Mouse (Mus musculus): ENCODE measurements at regions not wholly inside any gene's neighbourhood (a gene's known extent, or its start where the extent isn't known, plus 50 kb on each side); places are given as distances from the start of the nearest gene placed in this dataset.

- DNase-seq (ENCODE audit: extremely low read depth, insufficient read length, low spot score): no peak
These were observed 62.5 kb downstream of the Arrdc4 start for GRCm38 (mm10) chr7:68686396-68687139.

GRCm38 (mm10) chr7:68682929-68683643, 66.0 kb downstream of the Arrdc4 start:
- DNase-seq (ENCODE audit: extremely low read depth, insufficient read length, low spot score): no peak

GRCm38 (mm10) chr7:68682318-68682728, 66.7 kb downstream of the Arrdc4 start:
- DNase-seq (ENCODE audit: extremely low read depth, insufficient read length, low spot score): no peak

- no peak for DNase-seq (ENCODE audit: extremely low read depth, insufficient read length, low spot score)
These were observed 69.3 kb downstream of the Arrdc4 start for GRCm38 (mm10) chr7:68679770-68680169.

GRCm38 (mm10) chr7:68667790-68668732, 81.0 kb downstream of the Arrdc4 start:
- DNase-seq (ENCODE audit: extremely low read depth, insufficient read length, low spot score): no peak

GRCm38 (mm10) chr7:68667215-68667614, 81.8 kb downstream of the Arrdc4 start:
- no peak for DNase-seq (ENCODE audit: extremely low read depth, insufficient read length, low spot score)

GRCm38 (mm10) chr7:68656354-68656753, 92.7 kb downstream of the Arrdc4 start:
- no peak for DNase-seq (ENCODE audit: extremely low read depth, insufficient read length, low spot score)

GRCm38 (mm10) chr7:68653534-68653933, 95.5 kb downstream of the Arrdc4 start:
- no peak for DNase-seq (ENCODE audit: extremely low read depth, insufficient read length, low spot score)

- no peak for DNase-seq (ENCODE audit: extremely low read depth, insufficient read length, low spot score)
These were observed 97.6 kb downstream of the Arrdc4 start for GRCm38 (mm10) chr7:68651418-68651817.

- DNase-seq (ENCODE audit: extremely low read depth, insufficient read length, low spot score): no peak
These were observed 111.4 kb downstream of the Arrdc4 start for GRCm38 (mm10) chr7:68637556-68638215.

- no peak for DNase-seq (ENCODE audit: extremely low read depth, insufficient read length, low spot score)
These were observed 128.0 kb downstream of the Arrdc4 start for GRCm38 (mm10) chr7:68621080-68621479.

GRCm38 (mm10) chr7:68610499-68610898, 138.5 kb downstream of the Arrdc4 start:
- no peak for DNase-seq (ENCODE audit: extremely low read depth, insufficient read length, low spot score)

GRCm38 (mm10) chr7:68607170-68607569, 141.9 kb downstream of the Arrdc4 start:
- DNase-seq (ENCODE audit: extremely low read depth, insufficient read length, low spot score): no peak

- no peak for DNase-seq (ENCODE audit: extremely low read depth, insufficient read length, low spot score)
These were observed 142.8 kb downstream of the Arrdc4 start for GRCm38 (mm10) chr7:68606278-68606677.

GRCm38 (mm10) chr7:68603711-68604110, 145.3 kb downstream of the Arrdc4 start:
- DNase-seq (ENCODE audit: extremely low read depth, insufficient read length, low spot score): no peak

- no peak for DNase-seq (ENCODE audit: extremely low read depth, insufficient read length, low spot score)
These were observed 147.0 kb downstream of the Arrdc4 start for GRCm38 (mm10) chr7:68602003-68602402.

GRCm38 (mm10) chr7:68594017-68594386, 155.0 kb downstream of the Arrdc4 start:
- no peak for DNase-seq (ENCODE audit: extremely low read depth, insufficient read length, low spot score)

GRCm38 (mm10) chr7:68593344-68594016, 155.6 kb downstream of the Arrdc4 start:
- no peak for DNase-seq (ENCODE audit: extremely low read depth, insufficient read length, low spot score)

GRCm38 (mm10) chr7:68582540-68583325, 166.3 kb downstream of the Arrdc4 start:
- no peak for DNase-seq (ENCODE audit: extremely low read depth, insufficient read length, low spot score)
